Mouse (Mus musculus): Measurements from ENCODE around the gene Psmd13. TPM values are rescaled to one million over a fixed set of nuclear protein-coding genes. Genes with fewer than 3 reads are reported as not detected.
A peak's percentile ranks its signal among the peaks of the same experiment; 100 is the strongest.
"Not testable (repeated sequence)": the region's sequence is repeated elsewhere in the genome, so short reads cannot be mapped to it uniquely, and the experiment has no call there.

The Psmd13 gene
- total and polyA plus RNA-seq, 3 experiments = 50.8 to 86.1 (median 72.6) TPM

- Histone ChIP-seq H3K27ac (no peak overlapping the region), H3K4me3 (no peak overlapping the region), H3K79me2 (replicated peaks; ENCODE audit: control insufficient read depth, insufficient read depth, low read length) (no peaks in the 10 kb centered on the region; the same call in 1 of the 2 replicates), H3K4me1 (ENCODE audit: control insufficient read depth, insufficient read depth, low read length) (peaks cover 2% of the 10 kb centered on the region), H3K9ac (ENCODE audit: low read depth, low read length) (no peak overlapping the region), H3K36me3 (ENCODE audit: control insufficient read depth, insufficient read depth, low read length) (no peaks in the 10 kb centered on the region), H3K27me3 (ENCODE audit: control insufficient read depth, insufficient read depth, low read length) (no peaks in the 10 kb centered on the region)
- intact Hi-C loops (cut with DNase I) = no loop called here
- no peak for DNase-seq
- no peak for TF ChIP-seq CTCF (IDR thresholded peaks at IDR 0.05)
- no peak for TF ChIP-seq EP300 (IDR thresholded peaks at IDR 0.05; ENCODE audit: insufficient read depth, low read depth, low read length)
- TF ChIP-seq POLR2A (IDR thresholded peaks at IDR 0.05; ENCODE audit: insufficient read depth, low read depth, low read length) = no peak
- WGBS = 67% methylated on average over 7 of the region's 7 CpGs
Observed at GRCm38 (mm10) chr7:140879355-140879754, 2.4 kb upstream of the Psmd13 start.

GRCm38 (mm10) chr7:140880419-140880818 is 1.3 kb upstream of the Psmd13 start:
- no peak overlapping the region; the same call in 1 of the 2 replicates for H3K4me3 ChIP-seq
- intact Hi-C loops (cut with DNase I) = loop anchor here (5.0 kb wide), 1 partner anchor 33 kb away; the partner anchor contains the start of genes Odf3 and Scgb1c1
- no peaks in the 10 kb centered on the region; the same call in 1 of the 2 replicates for H3K79me2 ChIP-seq (replicated peaks; ENCODE audit: control insufficient read depth, insufficient read depth, low read length)
- H3K36me3 ChIP-seq (ENCODE audit: control insufficient read depth, insufficient read depth, low read length) = no peaks in the 10 kb centered on the region
- DNase-seq = no peak
- peaks cover 2% of the 10 kb centered on the region for H3K4me1 ChIP-seq (ENCODE audit: control insufficient read depth, insufficient read depth, low read length)
- H3K27me3 ChIP-seq (ENCODE audit: control insufficient read depth, insufficient read depth, low read length) = no peaks in the 10 kb centered on the region
- WGBS = 65% methylated on average over 3 of the region's 3 CpGs
- no peak for TF ChIP-seq EP300 (IDR thresholded peaks at IDR 0.05; ENCODE audit: insufficient read depth, low read depth, low read length)
- TF ChIP-seq CTCF (IDR thresholded peaks at IDR 0.05) = no peak
- no peak for TF ChIP-seq POLR2A (IDR thresholded peaks at IDR 0.05; ENCODE audit: insufficient read depth, low read depth, low read length)
- no peak overlapping the region for H3K9ac ChIP-seq (ENCODE audit: low read depth, low read length)
- H3K27ac ChIP-seq = no peak overlapping the region; the same call in 1 of the 2 replicates

GRCm38 (mm10) chr7:140880865-140881515 is 778 bp upstream of the Psmd13 start:
- TF ChIP-seq EP300 (IDR thresholded peaks at IDR 0.05; ENCODE audit: insufficient read depth, low read depth, low read length) (no peak), CTCF (IDR thresholded peaks at IDR 0.05) (no peak), POLR2A (IDR thresholded peaks at IDR 0.05; ENCODE audit: insufficient read depth, low read depth, low read length) (no peak)
- Histone ChIP-seq H3K9ac (ENCODE audit: low read depth, low read length) (0 out of 2 replicates have a peak overlapping the region, but pooled peaks have one; percentile 3), H3K27ac (peak overlapping the region; percentile 91), H3K79me2 (replicated peaks; ENCODE audit: control insufficient read depth, insufficient read depth, low read length) (no peaks in the 10 kb centered on the region; the same call in 1 of the 2 replicates), H3K4me1 (ENCODE audit: control insufficient read depth, insufficient read depth, low read length) (peaks cover 2% of the 10 kb centered on the region), H3K4me3 (peak overlapping the region; percentile 72), H3K27me3 (ENCODE audit: control insufficient read depth, insufficient read depth, low read length) (no peaks in the 10 kb centered on the region), H3K36me3 (ENCODE audit: control insufficient read depth, insufficient read depth, low read length) (no peaks in the 10 kb centered on the region)
- intact Hi-C loops (cut with DNase I) = loop anchor here (5.0 kb wide), 1 partner anchor 34 kb away; the partner anchor contains the start of genes Odf3 and Scgb1c1
- 3% methylated on average over 8 of the region's 8 CpGs for WGBS
- no peak for DNase-seq

GRCm38 (mm10) chr7:140882469-140882803 is 668 bp downstream of the Psmd13 start:
- WGBS = 1% methylated on average over 12 of the region's 12 CpGs
- TF ChIP-seq POLR2A (IDR thresholded peaks at IDR 0.05; ENCODE audit: insufficient read depth, low read depth, low read length) (no peak), CTCF (IDR thresholded peaks at IDR 0.05) (no peak), EP300 (IDR thresholded peaks at IDR 0.05; ENCODE audit: insufficient read depth, low read depth, low read length) (no peak)
- intact Hi-C loops (cut with DNase I) = loop anchor here (1.0 to 5.0 kb wide), 2 partner anchors 25 to 35 kb away; partner anchors contain the start of genes Bet1l, Odf3 and Scgb1c1
- no peaks in the 10 kb centered on the region; the same call in 1 of the 2 replicates for H3K79me2 ChIP-seq (replicated peaks; ENCODE audit: control insufficient read depth, insufficient read depth, low read length)
- peak overlapping the region; percentile 57 for H3K9ac ChIP-seq (ENCODE audit: low read depth, low read length)
- no peak for DNase-seq
- no peaks in the 10 kb centered on the region for H3K36me3 ChIP-seq (ENCODE audit: control insufficient read depth, insufficient read depth, low read length)
- peak overlapping the region; percentile 91 for H3K27ac ChIP-seq
- H3K4me3 ChIP-seq = peak overlapping the region; percentile 72
- peaks cover 2% of the 10 kb centered on the region for H3K4me1 ChIP-seq (ENCODE audit: control insufficient read depth, insufficient read depth, low read length)
- H3K27me3 ChIP-seq (ENCODE audit: control insufficient read depth, insufficient read depth, low read length) = no peaks in the 10 kb centered on the region

GRCm38 (mm10) chr7:140890636-140891035 is 8.9 kb downstream of the Psmd13 start:
- H3K79me2 ChIP-seq (replicated peaks; ENCODE audit: control insufficient read depth, insufficient read depth, low read length); H3K27me3 ChIP-seq (ENCODE audit: control insufficient read depth, insufficient read depth, low read length); H3K4me1 ChIP-seq (ENCODE audit: control insufficient read depth, insufficient read depth, low read length); intact Hi-C loops (cut with DNase I); H3K4me3 ChIP-seq; H3K9ac ChIP-seq (ENCODE audit: low read depth, low read length); DNase-seq; H3K36me3 ChIP-seq (ENCODE audit: control insufficient read depth, insufficient read depth, low read length); H3K27ac ChIP-seq: not testable (repeated sequence)
- 96% methylated on average over 16 of the region's 16 CpGs for WGBS

GRCm38 (mm10) chr7:140894031-140894430 is 12.3 kb downstream of the Psmd13 start:
- Histone ChIP-seq H3K4me3 (no peak overlapping the region), H3K27me3 (ENCODE audit: control insufficient read depth, insufficient read depth, low read length) (no peaks in the 10 kb centered on the region), H3K79me2 (replicated peaks; ENCODE audit: control insufficient read depth, insufficient read depth, low read length) (no peaks in the 10 kb centered on the region), H3K36me3 (ENCODE audit: control insufficient read depth, insufficient read depth, low read length) (no peaks in the 10 kb centered on the region; the same call in 1 of the 2 replicates), H3K4me1 (ENCODE audit: control insufficient read depth, insufficient read depth, low read length) (no peaks in the 10 kb centered on the region; the same call in 1 of the 2 replicates), H3K27ac (no peak overlapping the region), H3K9ac (ENCODE audit: low read depth, low read length) (no peak overlapping the region)
- 92% methylated on average over 7 of the region's 7 CpGs for WGBS
- no peak for DNase-seq
- TF ChIP-seq EP300 (IDR thresholded peaks at IDR 0.05; ENCODE audit: insufficient read depth, low read depth, low read length) = no peak
- no peak for TF ChIP-seq POLR2A (IDR thresholded peaks at IDR 0.05; ENCODE audit: insufficient read depth, low read depth, low read length)
- TF ChIP-seq CTCF (IDR thresholded peaks at IDR 0.05) = no peak
- intact Hi-C loops (cut with DNase I) = no loop called here

All from heart, adult 2 months (tissue).